Mouse (Mus musculus) lung, postnatal 36 days (tissue): Measurements from ENCODE around the gene Homer2.

Experiments
- DNase-seq: peaks from one replicate; pipeline ENCODE4 v3.0.0; 2022; ENCODE audit warnings: mixed read lengths

Gene Homer2

DNA sequence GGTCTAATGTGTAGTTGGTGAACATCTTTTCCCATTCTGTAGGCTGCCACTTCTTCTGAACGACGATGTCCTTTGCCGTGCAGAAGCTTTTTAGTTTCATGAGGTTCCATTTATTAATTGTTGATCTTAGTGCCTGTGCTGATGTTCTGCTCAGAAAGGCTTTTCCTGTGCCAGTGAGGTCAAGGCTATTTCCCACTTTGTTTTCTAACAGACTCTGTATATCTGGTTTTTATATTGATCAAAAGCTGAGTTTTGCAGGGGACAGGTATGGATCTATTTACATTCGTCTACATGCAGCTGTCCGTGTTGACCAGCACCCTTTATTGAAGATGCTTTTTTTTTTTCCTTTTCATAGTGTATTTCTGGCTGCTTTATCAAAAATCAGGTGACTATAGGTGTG lies 128.0 kb downstream of the Homer2 start:
- no peak for DNase-seq

DNA sequence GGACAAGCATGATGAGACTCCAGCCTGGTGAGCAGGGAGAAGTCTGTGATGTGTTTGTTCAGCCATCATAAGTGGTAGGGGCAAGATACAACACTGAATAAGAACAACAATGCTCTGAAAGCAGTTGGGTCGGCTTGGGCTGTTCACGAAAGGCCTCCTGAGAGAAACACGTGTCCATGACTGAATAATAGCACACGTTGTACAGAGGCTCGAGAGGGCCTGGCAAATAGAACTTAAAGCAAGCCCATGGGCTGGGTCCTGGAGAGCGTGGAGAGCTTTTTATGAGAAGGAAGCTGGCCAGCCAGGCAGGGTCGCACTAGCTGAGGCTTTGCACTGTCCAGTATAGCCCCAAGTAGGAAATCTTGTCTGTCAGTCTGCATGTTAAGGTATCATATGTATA lies 128.9 kb downstream of the Homer2 start:
- peak; percentile 48 for DNase-seq

DNA sequence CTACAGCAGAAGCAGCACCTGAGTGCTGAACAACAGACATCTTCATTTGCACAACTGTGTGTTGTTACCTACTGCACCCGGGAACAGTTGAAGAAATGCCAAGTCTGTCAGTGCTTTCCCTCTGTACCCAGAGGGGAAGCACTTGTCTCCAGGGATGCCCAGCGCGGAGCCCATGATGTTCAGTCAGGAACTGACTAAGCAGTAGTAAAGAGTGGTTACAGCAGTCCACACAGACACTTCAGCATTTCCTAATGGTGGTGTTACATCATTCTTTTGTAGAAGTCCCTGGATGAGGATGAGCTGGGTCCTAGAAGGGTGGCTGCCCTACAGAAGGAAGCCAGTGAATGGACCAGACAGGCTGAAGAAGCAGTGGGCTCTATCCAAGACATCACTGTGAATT lies 129.5 kb downstream of the Homer2 start:
- peak; percentile 5 for DNase-seq

DNA sequence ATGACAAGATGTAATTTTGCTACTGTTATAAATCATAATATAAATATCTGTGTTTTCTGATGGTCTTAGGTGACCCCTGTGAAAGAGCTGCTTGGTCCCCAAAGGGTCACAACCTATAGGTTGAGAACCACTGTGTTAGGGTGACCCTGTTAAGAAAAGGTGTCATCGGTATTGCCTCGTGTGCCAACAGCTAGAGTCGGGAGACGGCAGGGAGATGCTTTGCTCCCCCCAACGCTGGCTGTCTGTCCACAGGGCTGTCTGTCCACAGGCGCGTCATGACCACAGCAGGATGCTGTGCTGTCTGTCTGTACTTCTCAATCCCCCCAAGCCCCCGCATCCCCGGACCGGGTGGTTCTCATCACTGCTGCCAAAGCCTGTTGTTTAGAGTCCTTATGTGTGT lies 131.7 kb downstream of the Homer2 start:
- no peak for DNase-seq

DNA sequence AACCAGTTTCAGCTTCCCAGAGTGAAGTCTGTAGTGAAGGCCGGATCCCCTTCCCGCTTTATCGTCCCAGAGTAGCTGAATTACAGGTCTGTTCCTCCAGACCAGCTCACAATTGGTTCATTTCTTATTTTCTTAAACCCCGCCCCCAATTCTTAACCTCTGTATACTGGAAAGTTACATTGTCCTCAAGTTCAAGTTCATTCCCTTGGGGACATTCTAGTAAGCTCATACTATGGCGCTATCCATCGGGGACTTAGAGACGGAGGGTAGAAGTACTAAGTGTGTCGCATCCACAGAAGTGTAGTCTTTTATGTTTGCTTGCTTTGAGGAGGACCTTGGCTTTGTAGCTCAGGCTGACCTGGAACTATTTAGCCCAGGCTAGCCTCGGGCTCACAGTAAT lies 133.5 kb downstream of the Homer2 start:
- no peak for DNase-seq

DNA sequence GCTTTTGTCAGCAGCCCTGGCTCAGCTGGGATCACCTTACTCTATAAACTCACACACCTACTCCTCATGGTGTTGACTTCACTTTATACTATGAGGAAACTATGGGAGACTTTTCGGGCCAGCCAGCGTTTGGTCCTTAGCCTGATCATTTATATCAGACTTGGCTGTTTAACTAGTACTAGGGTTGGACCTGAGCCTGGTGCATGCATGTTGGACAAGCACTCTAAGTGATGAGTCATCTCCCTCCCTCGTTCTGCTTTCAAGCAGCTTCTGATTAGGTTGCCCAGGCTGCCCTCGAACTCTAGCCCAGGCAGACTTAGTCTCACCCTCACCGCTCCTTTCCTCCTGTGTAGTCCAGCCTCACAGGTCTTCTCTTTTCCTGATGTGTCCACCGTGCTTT lies 133.9 kb downstream of the Homer2 start:
- peak; percentile 68 for DNase-seq

DNA sequence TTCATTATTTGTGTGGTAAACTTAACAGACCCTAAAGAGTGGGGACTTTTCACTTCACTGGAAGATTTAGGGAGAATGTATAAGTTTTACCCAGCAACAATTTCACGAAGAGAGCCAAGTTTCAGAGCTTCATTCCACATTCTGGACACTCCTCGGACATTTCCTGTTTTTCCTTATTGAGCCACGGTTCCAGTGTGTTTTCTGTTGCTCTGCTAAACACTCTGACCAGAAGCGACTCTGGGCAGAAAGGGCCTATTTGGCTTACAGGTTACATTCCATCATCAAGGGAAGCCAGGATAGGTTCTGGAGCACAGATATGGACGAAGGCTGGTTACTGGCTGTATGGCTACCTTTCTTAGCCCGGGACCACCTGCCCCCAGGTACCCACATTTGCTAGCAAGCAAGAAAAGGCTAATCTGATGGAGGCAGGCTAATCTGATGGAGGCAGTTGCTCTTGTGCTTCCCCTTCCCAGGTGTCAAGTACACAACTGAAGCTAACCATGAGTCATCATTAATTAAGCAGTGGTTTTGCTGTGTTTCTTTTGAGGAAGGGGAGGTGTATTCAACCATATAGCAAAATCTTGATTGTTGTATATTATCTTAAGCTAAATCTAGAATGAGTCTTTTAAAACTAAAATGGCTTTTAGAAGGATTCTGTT lies 134.6 kb downstream of the Homer2 start:
- DNase-seq: peak; percentile 21

DNA sequence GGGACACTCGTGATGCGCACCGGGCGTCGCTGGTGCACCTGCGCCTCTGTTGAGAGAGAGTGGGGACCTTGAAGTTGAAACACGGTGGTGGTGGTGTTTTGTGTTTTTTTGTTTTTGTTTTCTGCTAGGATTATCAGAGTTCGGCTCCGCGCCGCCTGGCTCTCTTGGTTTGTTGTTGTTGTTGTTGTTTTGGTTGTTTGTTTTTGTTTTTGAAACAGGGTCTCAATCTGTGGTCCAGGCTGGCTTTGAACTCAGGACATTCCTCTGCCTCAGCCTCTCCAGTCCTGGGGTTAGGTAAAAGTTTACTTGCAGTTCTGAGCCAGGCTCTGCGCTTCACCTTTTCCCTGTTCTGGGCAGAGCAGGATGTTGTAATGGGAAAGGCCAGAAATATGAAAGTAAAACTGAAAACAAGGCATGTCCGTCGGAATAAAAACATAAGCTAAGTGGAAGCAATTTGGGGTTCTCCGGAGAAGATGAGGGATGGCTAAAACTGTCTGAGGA lies 135.3 kb downstream of the Homer2 start:
- peak; percentile 45 for DNase-seq

DNA sequence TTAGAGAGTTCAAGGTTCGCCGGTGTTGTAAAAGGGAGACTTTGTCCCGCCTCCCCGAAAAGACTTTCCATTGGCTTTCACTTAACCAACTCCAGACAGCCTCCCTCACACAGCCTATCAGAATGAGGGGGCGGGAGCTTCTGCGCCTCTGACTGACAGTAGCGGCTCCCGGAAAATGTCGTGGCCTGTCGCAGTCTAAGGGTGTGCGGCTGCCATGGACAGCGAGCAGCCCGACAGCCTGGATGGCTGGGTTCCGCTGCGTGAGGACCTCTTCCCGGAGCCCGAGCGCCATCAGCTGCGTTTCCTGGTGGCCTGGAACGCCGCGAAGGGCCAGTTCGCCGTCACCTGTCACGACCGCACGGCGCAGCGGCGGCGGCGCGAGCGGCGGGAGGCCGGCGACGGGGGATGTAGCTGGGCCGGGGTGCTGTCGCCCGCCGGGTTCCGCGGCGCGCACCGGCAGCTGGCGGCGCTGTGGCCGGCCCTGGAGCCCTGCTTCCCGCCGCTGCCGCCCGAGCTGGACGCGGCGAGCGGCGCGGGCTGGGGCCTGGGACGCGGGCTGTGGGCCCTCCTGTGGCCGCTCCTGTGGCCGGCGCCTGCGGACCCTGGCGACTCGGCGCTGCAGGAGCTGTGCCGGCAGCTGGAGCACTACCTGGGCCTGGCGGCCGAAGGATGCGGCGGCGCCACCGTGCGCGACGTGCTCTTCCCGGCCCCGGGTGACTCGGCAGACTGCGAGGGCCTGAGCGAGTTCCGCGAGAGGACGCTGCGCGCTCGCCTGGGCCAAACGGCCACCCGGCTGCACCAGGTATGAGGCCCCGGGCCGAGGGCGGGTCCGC lies 136.0 kb downstream of the Homer2 start, which contains the start of gene Whamm:
Gene Whamm, plus strand, starts transcription at position 159 of the 833 bp plus-strand sequence.
- DNase-seq: peak; percentile 98

DNA sequence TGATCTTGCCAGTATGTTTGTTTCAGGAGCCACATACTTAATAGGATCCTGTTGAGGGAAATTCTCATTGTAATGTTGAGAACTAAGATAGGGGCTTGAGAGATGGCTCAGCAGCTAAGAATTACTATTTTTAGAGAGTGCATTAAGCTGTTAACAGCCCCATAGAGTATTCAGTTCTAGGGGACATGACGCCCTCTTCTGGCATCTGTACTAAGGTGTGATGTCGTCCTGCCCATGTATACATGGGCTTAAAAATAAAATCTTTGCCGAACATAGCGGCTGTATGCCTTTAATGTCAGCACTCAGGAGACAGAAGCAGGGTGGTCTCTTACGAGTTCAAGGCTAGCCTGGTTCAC lies 136.6 kb downstream of the Homer2 start:
- no peak for DNase-seq

DNA sequence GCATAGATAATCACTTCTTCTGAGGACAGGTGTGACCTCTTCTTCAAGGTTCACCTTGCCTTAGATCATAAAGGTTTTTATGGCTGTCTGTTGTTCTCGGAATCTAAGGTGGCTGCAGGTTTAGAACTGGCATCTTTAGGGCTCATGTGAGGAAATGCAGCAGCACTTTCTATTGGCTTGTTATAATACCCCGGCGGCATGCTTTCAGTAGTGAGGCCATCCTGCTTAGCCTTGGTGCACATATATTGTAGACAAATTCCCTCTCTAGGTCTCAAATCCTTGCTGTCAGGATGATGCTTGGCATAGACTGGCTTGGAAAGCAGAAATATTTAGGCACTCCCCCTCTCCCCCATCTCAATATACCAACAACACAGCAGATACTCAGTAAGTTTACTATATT lies 137.1 kb downstream of the Homer2 start:
- DNase-seq: no peak

DNA sequence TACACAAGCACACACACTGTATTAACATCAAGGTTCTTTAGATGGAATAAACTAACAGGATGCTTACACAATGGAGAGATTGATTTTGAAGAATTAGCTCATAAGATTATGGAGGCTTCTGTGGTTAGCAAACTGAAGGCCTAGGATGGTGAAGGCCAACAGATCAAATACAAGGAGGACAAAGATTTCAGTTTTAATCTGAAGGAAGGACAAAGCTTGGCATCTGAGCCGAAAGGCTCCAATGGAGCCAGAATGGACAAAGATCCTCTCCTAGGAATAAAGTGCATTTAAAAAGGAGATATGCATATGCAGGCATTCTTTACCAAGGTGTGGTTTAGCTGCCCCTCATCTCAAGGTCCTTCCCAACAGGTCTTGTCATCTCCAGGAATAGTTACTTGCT lies 137.5 kb downstream of the Homer2 start:
- DNase-seq: no peak

DNA sequence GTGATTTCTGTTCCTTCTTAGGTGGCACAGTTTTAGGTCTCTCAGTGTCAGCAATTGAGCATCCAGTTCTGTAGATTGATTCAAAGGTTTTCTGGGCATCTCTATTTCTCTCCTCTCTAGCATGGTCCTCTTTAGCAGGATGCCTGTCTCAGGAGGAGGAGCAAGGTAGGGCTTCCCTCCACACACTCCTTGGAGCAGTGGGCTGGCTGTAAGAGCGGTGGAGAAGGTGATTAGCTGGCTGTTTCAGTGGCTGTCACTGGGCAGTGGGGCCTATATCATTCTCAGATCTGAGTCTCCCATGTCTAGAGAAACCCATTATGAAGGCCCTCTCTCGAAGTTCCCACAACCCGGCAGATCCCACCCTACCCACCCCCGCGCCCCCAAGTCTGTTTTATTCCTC lies 139.9 kb downstream of the Homer2 start:
- no peak for DNase-seq

DNA sequence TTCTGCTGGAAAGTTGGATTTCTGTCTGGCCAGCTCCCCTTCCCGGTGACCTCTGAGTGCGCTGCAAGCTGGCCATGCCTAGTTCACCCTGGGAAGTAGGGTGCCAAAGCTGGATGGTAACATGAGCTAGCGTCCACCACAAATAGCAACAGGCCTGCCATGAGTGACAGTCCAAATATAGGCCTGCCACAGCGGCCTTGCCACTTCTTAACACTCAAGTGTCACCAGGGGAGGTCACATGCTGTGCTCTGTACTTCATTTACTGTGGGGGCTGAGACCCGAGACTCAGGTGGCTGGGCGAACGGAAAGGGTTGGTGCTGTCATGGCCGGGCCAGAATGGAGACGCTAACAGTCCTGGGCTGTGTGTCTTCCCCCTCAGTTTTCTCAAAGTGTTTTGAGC lies 140.4 kb downstream of the Homer2 start, which contains the start of gene Fsd2:
Gene Fsd2, minus strand, starts transcription at position 53 of the 400 bp plus-strand sequence.
- DNase-seq: peak; percentile 14

DNA sequence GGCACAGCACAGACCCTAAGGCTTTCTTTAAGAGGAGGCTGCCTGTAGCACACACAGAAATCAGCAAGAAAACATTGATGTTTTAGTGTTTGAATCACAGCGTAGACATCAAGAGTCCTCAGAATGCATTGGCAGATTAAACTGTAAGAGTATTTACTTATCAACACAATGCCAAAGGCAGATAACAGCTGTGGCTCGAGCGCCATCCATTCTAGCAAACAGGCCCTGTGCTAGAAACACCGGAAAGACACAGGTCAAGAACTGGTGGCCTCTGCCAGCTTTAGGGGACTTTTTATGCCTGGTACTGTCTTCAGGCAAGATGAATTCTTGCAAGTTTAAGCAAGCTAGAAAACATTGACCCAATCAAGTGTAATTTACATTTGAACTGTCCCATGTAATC lies 141.0 kb downstream of the Homer2 start:
- no peak for DNase-seq

DNA sequence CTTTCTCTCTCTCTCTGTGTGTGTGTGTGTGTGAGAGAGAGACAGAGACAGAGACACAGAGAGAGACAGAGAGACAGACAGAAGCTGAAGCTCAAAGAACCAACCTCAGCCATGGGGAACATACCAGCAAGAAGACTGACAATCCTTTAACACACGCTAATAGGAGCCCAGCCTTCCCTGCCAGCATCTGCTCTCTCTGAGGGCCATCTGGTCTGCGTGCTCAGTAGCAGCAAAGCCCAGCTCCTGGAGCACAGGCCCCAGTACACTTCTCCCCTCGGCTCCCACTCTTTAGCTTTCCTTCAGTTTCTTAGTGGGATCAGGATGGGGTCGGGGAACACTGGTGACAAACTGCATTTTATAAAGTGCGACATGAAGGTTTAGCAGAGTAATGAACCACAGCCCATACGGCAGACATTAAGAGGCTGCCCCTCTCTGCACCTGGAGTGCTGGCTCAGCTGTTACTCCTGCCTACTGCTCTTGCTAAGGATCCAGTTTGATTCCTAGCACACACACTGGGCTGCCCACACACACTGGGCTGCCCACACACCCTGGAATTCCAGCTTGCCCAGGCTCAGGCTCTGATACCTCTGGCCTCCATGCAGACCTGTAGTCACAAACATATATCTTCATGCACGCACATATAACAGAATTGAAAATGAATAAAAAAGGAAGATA lies 141.8 kb downstream of the Homer2 start:
- no peak for DNase-seq

DNA sequence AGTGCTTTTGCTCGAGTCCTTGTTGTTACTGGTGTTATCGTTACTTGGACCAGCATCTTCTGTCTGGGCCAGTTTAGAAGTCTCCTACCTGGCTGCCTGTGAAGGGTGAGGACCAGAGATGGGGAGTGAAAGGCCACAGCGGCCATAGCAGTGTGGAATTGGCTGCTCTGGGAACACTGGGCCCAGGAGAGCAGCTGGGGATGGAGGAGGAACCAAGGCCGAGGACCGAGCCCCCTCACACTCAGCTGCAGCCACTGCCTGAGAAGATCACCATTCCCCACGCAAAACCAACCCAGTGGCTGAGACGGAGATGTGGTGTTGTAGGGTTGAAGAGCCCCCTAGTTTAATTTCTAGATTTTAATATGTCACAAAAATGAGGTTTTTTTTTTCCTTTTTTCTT lies 142.6 kb downstream of the Homer2 start:
- DNase-seq: no peak

DNA sequence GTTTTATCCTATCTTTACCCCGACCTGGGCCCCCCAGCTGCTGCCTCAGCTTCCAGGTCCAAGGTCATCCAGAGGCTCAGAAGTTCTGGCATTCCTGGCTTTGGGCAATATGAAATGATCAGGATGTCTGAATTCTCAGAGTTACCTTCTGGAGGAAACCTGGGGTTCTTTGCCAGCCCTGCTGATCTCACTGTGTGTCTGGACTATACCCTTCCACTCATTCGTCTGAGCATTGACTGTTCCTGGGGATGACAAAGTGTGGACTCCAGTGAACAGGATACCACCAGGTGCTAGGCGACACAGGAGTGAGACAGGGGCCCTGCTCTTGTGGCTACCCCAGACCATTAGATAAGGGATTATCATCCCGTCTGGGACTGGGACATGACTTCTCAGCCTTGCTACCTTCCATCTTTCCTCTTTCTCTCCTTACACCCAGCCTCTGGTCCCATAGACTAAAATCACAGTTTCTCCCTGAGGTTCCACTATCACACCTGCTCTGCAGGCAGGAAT lies 143.8 kb downstream of the Homer2 start:
- no peak for DNase-seq

DNA sequence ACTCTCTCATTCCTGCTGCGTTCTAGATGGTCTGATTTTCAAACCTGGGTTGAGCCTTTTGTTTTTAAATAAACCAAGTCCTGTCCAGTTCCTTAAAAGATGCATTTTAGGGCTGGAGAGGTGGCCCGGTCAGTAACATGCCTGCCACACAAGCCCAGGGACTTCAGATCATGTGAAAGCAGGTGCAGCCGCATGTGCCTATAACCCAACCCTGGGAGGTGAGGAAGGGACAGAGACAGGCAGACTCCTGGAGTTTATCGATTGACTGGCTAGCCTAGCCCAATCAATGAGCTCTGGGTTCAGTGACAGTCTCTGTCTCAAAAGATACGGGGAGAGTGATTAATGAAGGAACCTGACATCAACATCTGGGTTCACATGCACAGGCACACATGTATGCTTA lies 146.1 kb downstream of the Homer2 start:
- DNase-seq: no peak

DNA sequence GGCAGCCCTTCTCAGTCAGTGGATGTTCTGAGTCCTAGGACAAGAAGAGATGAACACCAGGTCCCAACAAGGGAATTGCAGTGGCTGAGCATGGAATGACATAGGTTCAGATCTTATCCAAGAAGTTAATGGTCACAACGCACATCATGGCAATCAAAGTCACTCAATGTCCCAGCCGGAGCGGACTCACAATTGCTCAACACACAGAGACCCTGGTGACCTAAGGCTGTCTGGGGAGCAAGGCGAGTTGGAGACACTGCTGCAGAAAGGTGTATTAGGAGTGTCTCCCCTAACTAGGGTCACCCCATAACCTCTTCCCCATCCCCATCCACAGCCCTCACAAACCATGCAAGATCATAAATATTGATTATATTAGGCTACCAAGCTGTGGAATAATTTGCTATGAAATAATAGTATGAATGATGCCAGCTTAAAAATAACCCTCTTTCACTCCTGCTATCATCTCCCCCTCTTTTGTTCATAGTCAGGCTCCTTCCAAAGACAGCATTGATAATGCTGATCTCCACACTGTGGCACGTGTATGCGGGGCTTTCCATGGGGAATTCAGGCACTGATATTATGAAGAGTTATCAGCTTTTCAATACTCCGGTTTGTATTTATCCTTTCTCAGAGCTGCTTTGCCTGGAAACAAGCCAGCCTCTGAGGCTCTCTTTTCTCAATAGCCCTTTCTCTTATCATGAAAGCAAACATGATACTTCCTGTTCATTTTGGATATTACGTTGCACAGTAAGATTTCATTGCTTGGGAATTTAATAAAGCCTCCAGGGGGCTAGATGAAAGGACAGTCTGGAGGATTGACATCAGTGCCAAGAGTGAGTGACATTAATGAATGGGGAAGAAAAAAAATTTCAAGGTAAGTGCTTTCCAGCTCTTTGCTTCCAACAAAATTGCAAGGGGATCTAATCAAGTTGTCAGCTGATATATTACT lies 147.0 kb downstream of the Homer2 start:
- DNase-seq: peak; percentile 13

DNA sequence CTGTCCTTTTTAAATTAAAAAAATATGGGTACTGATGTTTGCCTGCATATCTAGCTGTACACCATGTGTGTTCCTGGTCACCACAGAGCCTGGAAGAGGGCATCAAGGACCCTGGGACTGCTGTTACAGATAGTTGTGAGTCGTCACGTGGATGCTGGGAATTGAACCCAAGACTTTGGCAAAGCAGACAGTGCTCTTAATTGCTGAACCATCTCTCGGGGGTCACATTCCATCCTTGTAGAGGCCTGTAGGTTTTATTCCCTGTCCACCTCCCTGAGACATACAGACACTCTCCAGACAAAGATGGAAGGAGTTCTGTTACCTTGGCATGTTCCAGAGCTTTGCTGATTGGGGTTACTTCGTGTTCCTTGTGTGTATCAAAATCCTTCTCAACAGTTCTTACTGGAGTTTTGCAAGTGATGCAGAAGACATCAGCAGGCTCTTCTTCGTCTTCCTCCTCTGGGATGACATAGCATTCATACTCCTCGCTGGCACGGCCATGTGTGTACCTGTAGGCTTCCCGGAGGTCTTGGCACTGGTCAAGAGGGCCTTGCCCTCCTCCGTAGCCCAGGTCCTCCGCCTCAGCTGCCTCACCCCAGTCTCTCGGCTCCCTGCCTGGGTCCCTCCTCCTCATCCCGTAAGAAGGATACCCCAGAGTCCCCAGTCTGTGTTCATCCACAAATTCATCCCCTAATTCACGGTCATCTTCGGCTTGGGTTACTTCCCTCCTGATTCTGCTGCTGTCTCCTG lies 147.9 kb downstream of the Homer2 start:
- no peak for DNase-seq

DNA sequence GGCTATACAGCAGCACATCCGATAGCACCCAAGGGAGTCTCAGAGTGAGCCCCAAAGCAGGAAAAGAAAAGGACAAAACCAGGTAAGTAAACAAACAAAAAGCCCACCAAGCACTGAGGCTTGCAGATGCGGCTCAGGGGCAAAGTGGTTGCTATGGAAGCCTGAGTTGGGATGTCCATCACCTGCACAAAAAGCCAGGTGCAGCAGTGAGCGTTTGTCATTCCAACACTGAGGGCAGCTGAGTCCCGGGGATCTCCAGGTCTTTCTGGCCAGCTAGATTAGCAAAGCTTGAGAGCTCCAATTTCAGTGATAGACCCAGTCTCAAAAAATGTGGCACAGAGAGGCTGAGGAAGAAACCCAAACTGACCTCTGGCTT lies 149.4 kb downstream of the Homer2 start:
- DNase-seq: no peak
